In the genomic region with DNA sequence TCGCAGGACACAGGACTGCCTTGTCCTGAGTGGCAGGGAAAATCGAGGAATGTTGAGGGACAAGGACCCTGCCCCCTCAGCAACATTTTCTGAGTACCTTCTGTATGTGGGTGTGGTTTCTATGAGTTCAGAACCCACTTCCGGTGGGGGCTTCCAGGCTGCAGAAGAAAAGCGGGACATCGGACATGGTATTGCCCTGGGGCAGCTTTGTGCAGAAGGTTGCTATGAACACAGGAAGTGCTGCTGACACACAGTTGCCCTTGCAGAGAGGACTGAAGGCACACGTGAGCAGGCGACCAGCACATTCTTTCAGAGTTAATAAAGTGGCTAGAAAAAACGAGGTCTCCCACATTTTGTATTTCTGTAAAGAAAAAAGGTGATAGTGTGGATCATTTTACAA, we compare ENCODE assay signal across 12 mouse cellular contexts. TPM values are rescaled to one million over a fixed set of nuclear protein-coding genes. Genes with fewer than 3 reads are reported as not detected.
DNase-seq lines count a peak whose midpoint lies in the region; ATAC-seq and TF ChIP-seq lines count a peak whose summit lies in the region.
"Had no signal": no experiment of that assay in that cellular context is flagged by ENCODE, and none has a peak within 500 bp of the region (broad histone marks: within the 10 kb centered on the region; RNA-seq: fewer than 3 reads in every experiment).

No protein-coding gene starts in this region.

- no peak overlapping the region for H3K27ac ChIP-seq in hindbrain, embryonic 12.5 days
- H3K27ac ChIP-seq: limb, embryonic 15.5 days had no signal

- no peak overlapping the region for H3K9ac ChIP-seq in hindbrain, embryonic 12.5 days
- H3K9ac ChIP-seq: limb, embryonic 15.5 days had no signal

- H3K4me1 ChIP-seq in hindbrain, embryonic 12.5 days: 0 out of 2 replicates have a peak, but pooled peaks cover 5% of the 10 kb centered on the region

- CTCF ChIA-PET in Patski (lab: Charles Lee): interaction anchor here (1.0 kb wide), 1 partner anchor 21 kb away, joined by 3 read pairs; no protein-coding TSS in a partner anchor

- no peak overlapping the region for H3K4me2 ChIP-seq in hindbrain, embryonic 12.5 days (replicated peaks)
- H3K4me2 ChIP-seq: limb, embryonic 15.5 days had no signal

- H3K4me3 ChIP-seq in hindbrain, embryonic 12.5 days: no peak overlapping the region
- H3K4me3 ChIP-seq: limb, embryonic 15.5 days had no signal

- WGBS in hindbrain, embryonic 12.5 days: 48% methylated on average over 8 of the region's 8 CpGs

- intact Hi-C loops in gastrocnemius, postnatal 14 days (cut with DNase I; ENCODE audit: low total_unique reads): loop anchor here (10.0 kb wide), 1 partner anchor 153 kb away; no protein-coding TSS in a partner anchor

- DNase-seq in kidney, postnatal 10 days: peak; percentile 25
- DNase-seq in kidney, adult 11 months: no peak
- DNase-seq in Patski (ENCODE audit: low read depth, low spot score): no peak
- peak; percentile 42 for DNase-seq in lung, postnatal 25 days (ENCODE audit: low spot score)
- DNase-seq in thymus, postnatal 10 days (ENCODE audit: low spot score in 2 of 2): peak; percentile 52 to 62
- DNase-seq in right cerebral cortex, postnatal 14 days: no peak
- DNase-seq in gastrocnemius, postnatal 14 days: no peak

- peak; percentile 47 for ATAC-seq in Patski
- no peak for ATAC-seq in hindbrain, embryonic 12.5 days (ENCODE audit: low FRiP score)
- ATAC-seq: forebrain, embryonic 16.5 days; intestine, postnatal 0 days had no signal

- no peaks in the 10 kb centered on the region for H3K27me3 ChIP-seq in Patski
- H3K27me3 ChIP-seq in hindbrain, embryonic 12.5 days: no peaks in the 10 kb centered on the region
- H3K27me3 ChIP-seq: limb, embryonic 15.5 days had no signal

- H3K36me3 ChIP-seq in hindbrain, embryonic 12.5 days: no peaks in the 10 kb centered on the region
- H3K36me3 ChIP-seq: limb, embryonic 15.5 days had no signal

- in situ Hi-C loops in Patski (cut with MboI; ENCODE audit: low pct_unique_long_range_greater_than_20kb): loop anchor here (5.0 to 10.0 kb wide), 2 partner anchors 270 to 473 kb away; a partner anchor contains a TSS

- H3K9me3 ChIP-seq in hindbrain, embryonic 12.5 days (replicated peaks): 0 out of 2 replicates have a peak, but pooled peaks cover 6% of the 10 kb centered on the region
- H3K9me3 ChIP-seq: limb, embryonic 15.5 days had no signal

- no peak for TF ChIP-seq CTCF in Patski (IDR thresholded peaks at IDR 0.05)

- POLR2A ChIA-PET in Patski (lab: Charles Lee): interaction anchor here (0.6 kb wide), 1 partner anchor 462 kb away, joined by 6 read pairs; no protein-coding TSS in a partner anchor

RNA-seq across cellular contexts. Expression of a gene that starts 42.6 kb away (rescaled TPM):
- not detected for polyA plus RNA-seq in Patski (2021)
- not detected in 2 replicates for polyA plus RNA-seq in hindbrain, embryonic 12.5 days (2016; fragmentation: Nextera tagmentation; extraction: Ambion mirVana)
- total RNA-seq in gastrocnemius, postnatal 14 days (2021): not detected
- polyA plus RNA-seq: forebrain, embryonic 16.5 days; intestine, postnatal 0 days; limb, embryonic 15.5 days; stomach, embryonic 16.5 days had no signal

Comparison
In these comparisons a context has a peak if more than half of its experiments do, and no peak if none do; other contexts are left out.
1. DNase-seq: peak in kidney, postnatal 10 days (single experiment), lung, postnatal 25 days (single experiment) and thymus, postnatal 10 days (2 of 2); none in kidney, adult 11 months (single experiment), Patski (single experiment), right cerebral cortex, postnatal 14 days (single experiment) and gastrocnemius, postnatal 14 days (single experiment).